Mouse (Mus musculus) heart, postnatal 25 days (tissue): ENCODE measurements at regions not wholly inside any gene's neighbourhood (a gene's known extent, or its start where the extent isn't known, plus 50 kb on each side); places are given as distances from the start of the nearest gene placed in this dataset.
"Not testable (repeated sequence)": the region's sequence is repeated elsewhere in the genome, so short reads cannot be mapped to it uniquely, and the experiment has no call there.

Experiments
- DNase-seq: peaks from one replicate; pipeline ENCODE4 v3.0.0; 2022; ENCODE audit warnings: low spot score
- intact Hi-C: fragments of 180-260 bp; cut with DNase I; formaldehyde crosslinking; loops from one replicate; pipeline ENCODE4 v1.15.1; 2025

GRCm38 (mm10) chr7:39596403-39596802, 78.8 kb downstream of the Zfp619 start:
- DNase-seq: no peak
- intact Hi-C loops: no loop called here

- no peak for DNase-seq
- intact Hi-C loops: no loop called here
These were observed 96.2 kb downstream of the Zfp619 start for GRCm38 (mm10) chr7:39613767-39614166.

GRCm38 (mm10) chr7:39615092-39615491, 97.5 kb downstream of the Zfp619 start:
- DNase-seq: no peak
- intact Hi-C loops: no loop called here

GRCm38 (mm10) chr7:39621796-39622195, 104.2 kb downstream of the Zfp619 start:
- intact Hi-C loops: no loop called here
- DNase-seq: no peak

GRCm38 (mm10) chr7:39632836-39633235, 115.3 kb downstream of the Zfp619 start:
- DNase-seq: no peak

DNA sequence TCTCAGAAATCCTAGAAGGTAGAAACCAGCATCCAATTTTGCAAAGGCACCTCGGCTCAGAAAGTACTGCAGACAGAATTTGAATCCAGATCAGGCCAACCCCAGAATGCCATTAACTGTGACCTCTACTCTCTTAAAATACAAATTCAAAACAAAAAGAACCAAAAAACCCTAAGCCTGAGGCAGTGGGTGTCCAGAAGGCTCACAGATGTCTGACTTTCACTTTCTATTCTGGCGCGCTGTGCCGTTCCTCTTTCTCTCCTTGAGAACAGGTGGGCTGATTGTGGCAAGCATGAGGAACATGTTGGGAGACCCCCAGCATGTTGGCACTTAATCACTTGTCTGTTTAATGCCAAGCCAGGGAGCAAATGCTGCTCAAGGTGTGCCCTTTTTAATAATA, 124.8 kb downstream of the Zfp619 start:
- intact Hi-C loops: no loop called here
- no peak for DNase-seq

More at GRCm38 (mm10) chr7:39632836-39633235, 115.3 kb downstream of the Zfp619 start:
- intact Hi-C loops: no loop called here

- DNase-seq: no peak
- intact Hi-C loops: no loop called here
These were observed 125.8 kb downstream of the Zfp619 start for GRCm38 (mm10) chr7:39643323-39643722.

DNA sequence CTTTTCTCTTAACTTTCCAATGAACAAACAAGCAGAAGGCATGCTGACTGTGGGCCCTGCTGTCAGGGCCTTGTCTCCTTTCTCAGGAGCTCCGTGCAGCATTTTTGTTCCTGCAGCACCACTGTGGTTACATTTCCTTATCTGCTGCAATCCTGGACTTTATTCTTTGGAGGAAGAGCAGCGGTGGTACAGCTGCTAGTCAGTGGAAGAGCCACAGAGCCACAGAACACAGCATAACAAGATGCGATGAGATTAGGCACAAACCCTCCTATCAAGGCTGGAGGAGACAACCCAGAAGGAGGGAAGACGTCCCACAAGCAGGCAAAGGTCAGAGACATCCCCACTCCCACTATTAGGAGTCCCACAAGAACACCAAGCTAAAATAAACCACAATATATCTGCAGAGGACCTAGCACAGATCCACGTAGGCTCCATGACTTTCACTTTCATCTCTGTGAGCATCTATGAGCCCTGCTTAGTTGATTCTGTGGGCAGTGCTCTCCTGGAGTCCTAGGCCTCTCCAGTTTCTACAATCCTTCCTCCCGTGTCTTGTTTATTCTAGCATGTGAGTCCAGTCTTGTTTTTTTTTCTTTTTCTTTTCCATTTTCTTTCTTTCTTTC, 133.0 kb downstream of the Zfp619 start:
- DNase-seq: no peak
- intact Hi-C loops: no loop called here

GRCm38 (mm10) chr7:39654563-39655286, 137.2 kb downstream of the Zfp619 start:
- intact Hi-C loops: no loop called here
- DNase-seq: no peak

- intact Hi-C loops: not testable (repeated sequence)
These were observed 137.7 kb downstream of the Zfp619 start for GRCm38 (mm10) chr7:39655287-39655652.

DNA sequence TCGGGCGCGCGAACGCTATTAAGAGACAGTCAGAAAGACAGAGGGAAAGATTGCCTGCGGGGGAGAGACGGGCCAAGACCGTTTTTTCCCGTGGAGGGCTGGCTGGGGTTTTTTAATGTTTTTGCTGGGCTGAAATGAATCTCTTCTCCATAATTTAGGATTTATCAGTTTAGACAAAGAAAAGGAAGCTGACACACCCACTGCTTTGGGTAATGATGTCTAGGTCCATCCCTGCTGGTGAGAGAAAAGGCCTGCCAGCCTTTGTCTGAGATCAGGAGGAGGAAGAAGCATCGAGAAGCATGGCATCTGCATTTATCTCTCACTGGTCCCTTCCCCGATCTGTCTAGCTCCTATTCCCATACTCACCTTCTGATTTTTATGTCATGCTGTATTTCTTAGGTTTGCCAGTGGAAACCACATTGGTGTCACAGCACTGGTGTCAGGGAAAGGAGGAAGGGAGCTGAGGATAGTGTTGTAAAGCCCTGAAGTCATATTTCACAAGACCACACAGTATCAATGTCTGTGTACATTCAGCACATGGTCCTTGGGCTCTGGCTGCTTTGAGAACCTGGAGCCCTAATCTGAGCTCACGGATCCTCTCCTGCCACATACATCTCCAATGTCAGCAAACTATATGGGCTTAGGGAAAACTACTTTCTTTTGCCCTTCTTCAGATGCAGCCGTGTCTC, 138.3 kb downstream of the Zfp619 start:
- intact Hi-C loops: no loop called here
- no peak for DNase-seq

More at GRCm38 (mm10) chr7:39655287-39655652, 137.7 kb downstream of the Zfp619 start:
- DNase-seq: peak; percentile 33

DNA sequence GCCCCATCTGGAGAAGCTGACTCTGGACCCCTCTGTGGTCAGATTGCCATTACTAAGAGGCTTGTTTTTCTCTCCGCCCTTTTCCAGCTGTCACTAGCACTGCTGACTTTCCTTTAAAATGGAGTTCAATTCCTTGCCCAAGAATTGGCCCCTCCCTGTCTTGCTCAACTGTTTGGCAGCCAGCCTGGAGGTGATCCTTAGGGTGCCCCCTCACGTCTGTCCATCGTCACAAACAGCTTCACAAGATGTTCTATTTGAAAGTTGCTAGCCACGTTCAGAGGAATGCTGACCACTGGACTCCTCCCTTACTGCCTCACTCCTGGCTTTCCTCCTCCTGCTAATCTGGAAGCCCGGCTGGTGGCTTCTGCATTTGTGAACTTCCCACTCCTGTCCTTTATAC, 142.0 kb downstream of the Zfp619 start:
- DNase-seq: no peak
- intact Hi-C loops: no loop called here

DNA sequence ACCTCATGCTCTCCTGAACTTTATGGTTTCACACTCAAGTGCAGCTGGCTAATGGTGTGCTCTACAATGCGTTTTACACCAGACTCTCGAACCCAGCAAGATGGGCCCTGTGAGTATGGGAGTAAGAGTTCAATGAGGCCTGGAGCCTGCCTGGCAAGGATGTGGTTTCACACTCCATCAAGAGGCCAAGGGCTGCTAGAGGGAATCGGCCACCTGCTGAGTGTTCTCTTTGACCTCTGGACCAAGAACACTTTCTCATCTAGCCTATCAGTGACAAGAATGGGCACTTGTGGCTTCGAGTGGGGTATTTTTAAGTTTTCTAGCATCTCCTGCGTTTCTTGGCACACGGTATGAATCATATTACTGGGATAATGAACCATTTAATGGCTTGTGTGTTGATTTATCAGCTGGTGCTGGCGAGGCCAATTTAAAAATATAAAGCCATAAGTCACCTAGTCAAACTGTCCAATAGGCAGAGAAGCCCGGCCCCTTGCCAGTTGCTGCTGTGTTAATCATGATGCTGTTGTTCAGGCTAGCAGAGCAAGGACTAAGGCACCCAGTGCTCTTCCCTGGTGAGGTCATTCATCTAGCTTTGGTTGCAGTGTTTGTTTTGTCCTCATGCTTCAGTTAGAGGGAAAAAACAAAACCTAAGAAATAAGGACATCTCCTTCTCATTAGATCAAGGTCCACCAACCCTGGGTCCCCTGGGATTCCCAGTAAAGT, 157.7 kb downstream of the Zfp619 start:
- intact Hi-C loops: no loop called here
- no peak for DNase-seq

DNA sequence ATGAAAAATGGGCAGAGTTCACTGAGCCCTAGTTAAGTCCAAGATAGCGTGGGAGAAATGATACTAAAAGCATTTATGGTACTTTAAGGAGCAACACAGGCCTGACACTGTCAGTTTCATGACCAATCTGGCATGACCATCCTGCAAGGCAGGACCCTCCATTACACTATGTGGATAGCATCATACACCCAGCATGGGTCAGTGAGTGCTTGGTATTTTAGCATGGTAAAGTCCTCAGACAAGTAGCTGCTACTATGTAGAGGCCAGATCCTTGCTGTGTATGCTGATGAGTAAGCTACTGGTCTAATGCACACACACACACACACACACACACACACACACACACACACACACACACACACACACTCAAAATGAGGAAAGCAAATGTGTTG, 158.3 kb downstream of the Zfp619 start:
- intact Hi-C loops: no loop called here
- DNase-seq: no peak

- intact Hi-C loops: no loop called here
- DNase-seq: no peak
These were observed 162.8 kb downstream of the Zfp619 start for GRCm38 (mm10) chr7:39680411-39680810.

- intact Hi-C loops: no loop called here
- no peak for DNase-seq
These were observed 179.0 kb downstream of the Zfp619 start for GRCm38 (mm10) chr7:39696589-39696988.

DNA sequence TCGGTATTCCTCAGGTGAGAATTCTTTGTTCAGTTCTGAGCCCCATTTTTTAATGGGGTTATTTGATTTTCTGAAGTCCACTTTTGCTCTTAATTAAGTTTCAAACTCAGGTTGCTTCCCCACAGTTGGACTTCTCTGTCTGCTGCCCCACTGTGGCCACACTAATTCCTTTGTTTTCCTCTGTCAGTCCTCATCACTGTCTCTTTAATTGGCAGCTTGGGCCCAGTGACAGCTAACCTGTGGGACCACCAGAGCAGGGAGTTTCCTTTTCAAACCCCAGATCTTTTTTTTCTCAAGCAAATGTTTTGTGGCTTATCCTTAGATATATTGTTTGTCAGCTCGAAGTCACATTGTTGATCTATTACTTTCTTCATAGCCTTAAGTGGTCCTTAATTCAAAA, 183.9 kb downstream of the Zfp619 start:
- intact Hi-C loops: no loop called here
- DNase-seq: no peak

- DNase-seq: no peak
These were observed 187.8 kb downstream of the Zfp619 start for GRCm38 (mm10) chr7:39705118-39706095.

GRCm38 (mm10) chr7:39706606-39707005, 189.0 kb downstream of the Zfp619 start:
- intact Hi-C loops: no loop called here
- no peak for DNase-seq

More at GRCm38 (mm10) chr7:39705118-39706095, 187.8 kb downstream of the Zfp619 start:
- intact Hi-C loops: no loop called here
